Mouse (Mus musculus) liver, postnatal 0 days (tissue): Measurements from ENCODE around the gene Cdkn1a.

Experiments
- CTCF ChIP-seq: sonication (generic); IDR thresholded peaks from 2 replicates; pipeline ENCODE4 v1.5.1; 2016; ENCODE audit warnings: antibody characterized with exemption, low read depth
- EP300 ChIP-seq: IDR thresholded peaks from 2 replicates; pipeline ENCODE4 v1.6.1; 2016; ENCODE audit warnings: antibody characterized with exemption, low read depth, mild to moderate bottlenecking

DNA sequence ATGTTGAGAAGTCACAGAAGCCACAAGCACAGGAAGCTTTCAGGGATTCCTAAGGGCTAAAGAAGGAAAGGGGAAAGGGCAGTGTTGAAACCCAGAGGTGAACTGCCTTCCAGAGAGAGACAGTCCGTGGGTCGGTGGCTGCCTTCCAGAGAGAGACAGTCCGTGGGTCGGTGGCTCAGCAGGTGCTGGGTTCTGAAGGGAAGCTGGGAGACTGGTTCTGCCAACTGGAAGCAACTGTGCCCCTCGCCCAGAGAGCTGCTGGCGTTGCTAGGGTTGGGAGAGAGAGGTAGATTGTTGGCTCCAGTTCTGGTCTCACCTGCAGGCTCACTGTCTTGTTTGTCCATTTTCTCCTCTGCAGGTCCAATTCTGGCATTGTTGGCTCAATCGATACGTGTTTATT lies 32.3 kb upstream of the Cdkn1a start:
- TF ChIP-seq CTCF (no peak), EP300 (no peak)
